Mouse (Mus musculus): ENCODE results near the gene Sf3b4. TPM values are rescaled to one million over a fixed set of nuclear protein-coding genes. Genes with fewer than 3 reads are reported as not detected.
A peak's percentile ranks its signal among the peaks of the same experiment; 100 is the strongest.

Sf3b4 gene
- 10 to 100 TPM; 14.1 to 17.2 (median 16.2) TPM for total RNA-seq (2022)

GRCm38 (mm10) chr3:96172197-96173178 lies at the start of gene Sf3b4:
Gene Sf3b4, plus strand, starts transcription at chr3:96172332.
- peak; percentile 86 for DNase-seq (ENCODE audit: low spot score)

DNA sequence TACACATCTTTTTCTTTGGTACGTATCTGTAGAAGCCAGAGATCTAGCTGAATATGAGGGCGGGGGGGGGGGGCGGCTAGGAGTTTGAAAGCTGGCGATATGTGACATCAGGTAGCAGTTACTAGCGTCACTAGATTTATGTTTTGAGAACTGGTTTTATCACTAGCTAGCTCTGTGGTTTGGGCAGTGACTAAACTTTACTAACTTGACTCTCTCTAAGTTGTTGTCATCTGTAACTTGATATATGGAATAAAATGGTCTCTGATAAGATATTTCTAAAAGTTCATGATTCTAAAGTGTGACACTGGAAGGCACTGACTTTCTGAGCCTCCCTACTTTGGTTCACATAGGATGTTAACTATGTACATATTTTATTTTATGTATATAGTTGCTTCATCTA lies 47.9 kb upstream of the Sf3b4 start:
- no peak for DNase-seq (ENCODE audit: low spot score)

DNA sequence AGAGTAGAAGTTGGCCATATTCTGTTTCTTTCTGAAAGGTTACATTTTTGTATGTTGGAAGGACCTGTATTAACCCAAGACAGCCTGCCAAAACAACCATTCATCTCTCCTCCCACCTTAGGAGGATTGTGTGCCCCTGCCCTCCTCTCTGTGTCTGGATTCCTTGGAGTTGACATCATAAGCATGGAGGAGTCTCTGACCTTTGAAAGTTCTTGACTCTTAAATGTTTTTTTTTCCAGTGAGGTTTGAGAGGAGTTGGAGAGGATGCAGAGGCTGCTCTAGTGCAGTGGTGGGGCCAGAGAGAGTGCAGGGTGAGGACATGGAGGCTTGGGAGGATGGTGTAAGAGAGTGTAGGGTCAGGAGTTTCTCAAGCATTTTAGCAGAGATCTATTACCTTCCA lies 44.0 kb upstream of the Sf3b4 start:
- DNase-seq (ENCODE audit: low spot score): peak; percentile 12

DNA sequence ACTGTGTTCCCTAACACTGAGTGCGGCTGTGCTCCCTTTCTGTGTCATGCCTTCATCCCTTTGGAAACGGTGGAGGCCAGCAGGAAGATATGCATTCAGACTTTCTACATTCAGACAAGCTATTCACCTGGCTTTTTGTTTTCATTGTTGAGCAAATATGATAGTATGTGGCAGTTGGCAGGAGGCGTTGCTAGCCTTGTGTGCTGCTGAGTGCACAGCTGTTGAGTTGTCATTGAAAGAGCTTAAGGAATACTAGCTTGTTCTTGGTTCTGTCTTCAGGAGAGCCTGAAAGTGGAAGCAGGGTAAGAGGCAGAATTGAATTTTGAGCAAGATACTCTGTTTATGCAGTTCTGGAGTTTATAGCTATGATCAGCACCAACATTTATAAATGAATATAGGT lies 39.7 kb upstream of the Sf3b4 start:
- DNase-seq (ENCODE audit: low spot score): no peak

DNA sequence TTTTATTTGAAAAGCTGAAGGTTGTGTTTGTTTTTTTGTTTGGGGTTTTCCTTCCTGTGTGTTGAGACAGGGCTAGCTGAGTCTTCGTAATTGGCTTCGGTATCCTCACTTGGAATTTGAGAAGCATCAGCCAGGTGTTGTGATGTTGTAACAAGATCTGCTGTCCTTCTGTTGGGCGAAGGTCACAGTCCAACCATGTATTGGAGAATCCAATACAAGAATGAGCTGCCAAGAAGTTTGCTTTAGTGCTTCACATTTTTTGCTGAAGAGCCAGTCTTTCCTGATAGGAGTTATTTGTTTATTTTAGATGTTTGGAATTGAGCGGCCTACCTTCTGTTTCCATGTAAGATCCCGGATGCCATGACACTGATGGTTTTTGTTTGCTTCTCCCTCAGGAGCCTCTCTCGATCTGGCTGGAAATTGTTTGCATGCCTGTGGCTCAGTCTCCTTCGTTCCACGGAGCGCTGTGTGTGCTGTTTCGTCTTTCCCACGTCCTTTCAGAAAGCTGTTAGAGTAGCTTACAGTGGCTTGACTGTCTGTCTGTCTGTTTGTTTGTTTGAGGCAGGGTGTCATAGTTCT lies 38.7 kb upstream of the Sf3b4 start:
- no peak for DNase-seq (ENCODE audit: low spot score)

GRCm38 (mm10) chr3:96135011-96135410 lies 37.1 kb upstream of the Sf3b4 start:
- DNase-seq (ENCODE audit: low spot score): no peak

GRCm38 (mm10) chr3:96147950-96148349 lies 24.2 kb upstream of the Sf3b4 start:
- DNase-seq (ENCODE audit: low spot score): peak; percentile 73

DNA sequence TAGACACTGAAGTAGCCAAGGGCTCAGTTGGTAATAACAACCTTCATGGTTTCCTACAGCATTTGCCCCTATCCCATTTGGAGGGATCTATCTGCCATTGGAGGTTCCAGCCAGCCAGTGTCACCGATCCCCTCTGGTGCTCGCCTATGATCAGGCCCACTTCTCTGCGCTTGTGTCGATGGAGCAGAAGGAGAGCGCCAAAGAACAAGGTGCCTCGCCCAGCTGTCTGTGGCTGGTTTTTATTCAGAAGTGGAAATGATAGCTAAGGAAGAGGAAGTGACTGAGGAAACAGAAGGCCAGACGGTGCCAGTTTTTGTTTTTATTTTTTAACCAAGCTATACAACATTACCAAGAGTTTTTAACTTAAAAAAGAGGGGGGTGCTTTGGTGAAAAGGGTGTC lies 20.3 kb upstream of the Sf3b4 start:
- DNase-seq (ENCODE audit: low spot score): peak; percentile 10

- no peak for DNase-seq (ENCODE audit: low spot score)
Observed at GRCm38 (mm10) chr3:96152611-96153010, 19.5 kb upstream of the Sf3b4 start.

GRCm38 (mm10) chr3:96155501-96155900 lies 16.6 kb upstream of the Sf3b4 start:
- DNase-seq (ENCODE audit: low spot score): no peak

GRCm38 (mm10) chr3:96159820-96160219 lies 12.3 kb upstream of the Sf3b4 start:
- DNase-seq (ENCODE audit: low spot score): no peak

DNA sequence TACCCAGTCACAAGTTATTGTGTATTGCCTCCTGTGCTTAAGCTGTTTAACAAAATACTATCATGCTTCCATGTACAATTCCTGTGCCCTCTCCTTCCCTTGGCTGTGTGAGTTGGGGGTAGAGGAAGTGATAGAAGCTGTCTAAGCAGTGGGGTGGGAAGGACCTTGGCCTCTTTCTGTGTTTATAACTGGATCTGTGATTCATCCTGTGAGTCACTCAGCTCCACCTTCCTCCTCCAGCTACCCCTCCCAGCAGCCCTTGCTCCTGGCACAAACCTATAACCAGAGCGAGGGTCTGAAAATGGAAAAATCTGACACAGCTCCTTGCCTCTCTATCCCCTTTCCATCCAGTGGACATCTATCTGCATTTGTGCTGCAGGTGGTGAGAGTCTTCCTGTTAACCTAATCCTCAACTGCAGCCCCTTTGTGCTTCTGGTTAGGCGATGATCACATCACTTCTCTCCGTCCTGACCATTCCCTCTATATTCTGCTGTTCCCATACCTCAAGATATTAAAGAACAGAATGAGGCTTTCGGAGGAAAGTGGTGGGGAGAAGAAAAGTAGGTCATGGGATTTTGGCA lies 11.8 kb upstream of the Sf3b4 start:
- peak; percentile 78 for DNase-seq (ENCODE audit: low spot score)

DNA sequence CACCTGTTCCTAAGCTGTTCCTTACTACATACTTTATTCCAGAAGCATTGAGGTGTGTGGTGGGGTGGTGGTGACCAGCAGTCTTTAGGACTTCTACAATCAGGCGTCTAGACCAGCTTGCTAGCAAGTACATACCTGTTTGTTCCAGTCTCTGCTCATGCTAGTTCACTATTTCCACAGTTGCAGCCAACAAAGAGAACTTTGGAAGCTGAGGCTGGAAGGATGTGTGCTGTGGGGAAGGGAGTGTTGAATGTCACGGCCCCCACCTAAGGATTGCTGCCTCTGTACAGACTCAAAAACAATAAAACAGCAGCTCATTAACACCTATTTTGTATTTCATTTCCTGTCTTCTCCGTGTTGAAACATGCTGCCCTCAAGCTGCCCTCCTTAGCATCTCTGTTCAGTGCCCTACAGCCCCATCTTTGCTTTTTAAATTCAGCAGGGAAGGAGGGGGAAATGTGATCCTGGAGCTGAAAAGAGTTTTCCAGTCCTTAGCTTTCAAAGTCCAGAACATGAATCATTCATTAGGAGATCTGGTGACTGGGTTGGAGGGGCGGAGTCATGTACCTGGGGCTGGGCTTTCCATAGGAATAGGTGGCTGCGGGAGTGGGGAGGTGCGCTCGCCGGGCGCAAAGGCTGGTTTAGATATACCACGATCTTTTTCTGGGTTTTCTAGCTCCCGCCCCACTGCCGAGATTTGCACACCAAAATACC lies 11.2 kb upstream of the Sf3b4 start:
- DNase-seq (ENCODE audit: low spot score): peak; percentile 55

DNA sequence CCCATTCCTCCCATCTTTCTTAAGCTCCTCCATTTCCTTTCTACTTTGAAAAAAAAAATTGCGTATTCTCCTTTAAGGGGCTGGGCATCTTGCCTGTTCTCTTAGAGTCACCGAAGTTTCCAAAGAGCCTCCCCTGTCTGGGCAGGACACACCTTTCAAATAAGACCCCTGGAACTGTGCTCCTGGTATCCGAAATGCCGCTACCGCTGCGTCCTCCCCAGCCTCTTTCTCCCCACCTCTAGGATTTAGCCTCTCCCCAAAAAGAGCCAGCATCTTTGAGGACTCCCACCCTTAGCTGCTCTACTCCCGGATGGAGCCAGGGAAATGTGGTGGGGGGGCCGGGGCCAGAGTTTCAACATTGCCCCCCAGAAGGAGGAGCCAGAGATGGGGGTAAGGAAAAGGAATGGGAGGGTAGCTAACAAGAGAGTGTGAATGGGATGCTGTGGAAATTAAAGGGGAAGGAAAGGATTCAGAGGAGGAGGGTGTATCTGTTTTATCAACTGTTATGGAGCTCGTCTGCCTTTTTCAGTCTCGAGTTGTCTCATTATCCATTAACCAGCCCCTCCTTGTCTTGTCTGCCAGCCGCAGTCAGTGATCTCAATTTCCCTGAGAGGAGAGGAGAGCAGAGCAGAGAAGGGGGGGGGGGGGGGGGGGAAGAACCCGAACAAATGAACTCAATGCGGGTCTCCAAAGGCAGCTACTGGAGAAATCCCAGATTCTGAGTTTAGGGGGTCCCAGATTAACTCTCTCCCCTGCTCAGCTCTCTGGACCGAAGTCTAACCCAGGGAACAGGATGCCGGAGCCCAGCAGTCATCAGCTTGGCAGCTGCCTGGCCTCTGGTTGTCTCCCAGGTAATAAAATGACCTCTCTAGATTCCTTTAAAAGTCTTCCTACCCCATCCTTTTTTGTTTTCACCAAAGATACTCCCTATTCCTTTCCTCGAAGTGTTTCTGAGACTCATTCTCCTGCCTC lies 10.0 kb upstream of the Sf3b4 start, which contains the start of gene Mtmr11:
Gene Mtmr11 (plus strand): TSS at position 136 of the 972 bp plus-strand sequence.
- peak; percentile 62 for DNase-seq (ENCODE audit: low spot score)

- no peak for DNase-seq (ENCODE audit: low spot score)
Observed at GRCm38 (mm10) chr3:96163040-96163439, 9.1 kb upstream of the Sf3b4 start.

GRCm38 (mm10) chr3:96168466-96169158 lies 3.5 kb upstream of the Sf3b4 start:
- no peak for DNase-seq (ENCODE audit: low spot score)

DNA sequence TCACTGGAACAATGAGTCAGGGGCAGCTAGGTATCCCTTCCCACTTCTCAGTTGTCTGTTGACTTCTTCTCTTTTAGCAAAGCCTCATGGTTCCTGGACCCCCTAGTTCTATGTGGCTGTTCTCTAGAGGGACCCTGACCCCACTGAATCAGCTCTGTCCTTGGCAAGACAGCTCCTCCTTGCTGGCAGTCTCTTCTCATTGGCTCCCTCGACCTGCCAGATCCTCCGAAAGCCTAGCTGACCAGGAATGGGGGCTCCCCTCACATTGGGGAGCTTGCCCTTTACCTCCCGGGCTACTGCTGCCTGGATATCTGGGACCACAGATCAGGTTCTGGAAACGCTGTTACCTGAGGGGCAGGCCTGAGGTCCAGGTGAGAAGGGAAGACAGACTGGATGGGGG lies 1.9 kb upstream of the Sf3b4 start:
- no peak for DNase-seq (ENCODE audit: low spot score)

DNA sequence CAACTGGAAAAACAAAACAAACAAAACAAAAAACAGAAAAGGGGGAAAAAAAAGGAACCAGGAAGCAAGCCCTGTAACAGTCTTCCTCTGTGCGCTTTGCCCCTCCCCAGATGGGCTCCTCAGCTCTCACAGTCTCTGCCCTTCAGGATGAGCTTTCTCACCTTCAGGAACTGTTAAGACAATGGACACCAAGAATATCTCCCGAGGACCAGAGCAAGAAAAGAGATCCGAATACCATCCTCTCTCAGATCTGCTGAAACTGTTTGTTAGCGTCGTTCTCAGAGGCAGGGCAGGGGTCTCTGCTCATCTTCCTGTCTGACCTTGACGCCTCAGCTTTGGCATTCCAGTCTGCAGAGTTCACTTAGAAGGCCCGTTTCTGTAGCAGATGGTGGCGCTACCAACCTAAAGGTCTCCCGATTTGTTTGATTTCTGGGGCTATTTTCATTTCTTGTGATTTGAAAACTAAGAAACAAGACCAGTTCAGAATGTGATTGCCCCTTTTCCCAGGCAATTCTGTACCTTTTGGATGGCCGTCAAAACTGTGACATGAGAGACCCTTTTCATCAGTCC lies 1.1 kb upstream of the Sf3b4 start:
- DNase-seq (ENCODE audit: low spot score): no peak

- no peak for DNase-seq (ENCODE audit: low spot score)
Observed at GRCm38 (mm10) chr3:96171583-96172196, 442 bp upstream of the Sf3b4 start.

Measured in heart, adult 8-10 months (tissue).